Comparison of ENCODE assay signal across 22 mouse cellular contexts in the genomic region with DNA sequence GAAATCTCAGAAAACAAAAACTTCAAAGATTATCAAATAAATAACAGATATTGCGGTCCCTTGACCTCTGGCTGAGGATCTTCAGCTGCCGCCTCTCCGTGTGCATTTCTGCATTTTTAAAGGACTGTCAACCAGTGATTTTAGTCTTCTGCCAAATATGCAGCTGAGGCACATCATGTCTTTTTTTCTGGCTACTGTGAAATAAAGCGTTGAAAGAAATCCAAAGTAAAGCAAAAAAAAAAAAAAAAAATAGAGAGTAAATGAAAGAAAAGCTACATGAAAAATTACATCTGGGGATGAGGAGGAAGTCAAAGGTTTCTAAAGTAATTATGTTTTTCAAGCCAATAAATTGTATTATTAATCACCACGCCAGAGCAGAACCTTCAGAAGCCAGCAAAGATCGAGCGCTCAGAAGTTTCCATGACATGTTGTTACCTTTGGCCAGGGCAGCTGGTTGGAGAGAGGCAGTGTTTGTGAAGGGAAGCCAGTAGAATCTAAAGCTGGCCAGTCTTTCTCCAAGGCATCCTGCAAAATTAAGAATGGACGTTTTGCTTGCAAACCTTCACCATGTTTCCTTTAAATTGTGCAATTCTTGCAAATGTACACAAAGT.
DNase-seq lines count a peak whose midpoint lies in the region; ATAC-seq and TF ChIP-seq lines count a peak whose summit lies in the region.
"Had no signal": no experiment of that assay in that cellular context is flagged by ENCODE, and none has a peak within 500 bp of the region (broad histone marks: within the 10 kb centered on the region; RNA-seq: fewer than 3 reads in every experiment).

No protein-coding gene starts in this region.

- peak; percentile 34 for DNase-seq in lung, embryonic 14.5 days
- no peak for DNase-seq in lung, adult 18-20 months
- DNase-seq in kidney, postnatal 36 days: peak; percentile 4 to 5
- DNase-seq in thymus, postnatal 10 days (ENCODE audit: low spot score in 2 of 2): no peak
- no peak for DNase-seq in frontal cortex, postnatal 14 days (ENCODE audit: low spot score in 2 of 2)
- DNase-seq in forebrain, embryonic 10.5 days (ENCODE audit: extremely low spot score, low spot score): no peak
- DNase-seq: adrenal gland, adult 2 months; cerebellum, adult 11-12 months; cerebellum, postnatal 14 days; gastrocnemius, adult 2 months; heart, postnatal 14 days; left cerebral cortex, postnatal 4 days; lung, postnatal 4 days; right cerebral cortex, adult 18-20 months; right cerebral cortex, postnatal 4 days; thymus, postnatal 14 days had no signal

- no peak overlapping the region for H3K27ac ChIP-seq in lung, embryonic 14.5 days (ENCODE audit: low read depth)
- no peak overlapping the region for H3K27ac ChIP-seq in intestine, postnatal 0 days (ENCODE audit: low read depth, low read length)
- peak overlapping the region; percentile 49 for H3K27ac ChIP-seq in kidney, embryonic 15.5 days
- no peak overlapping the region for H3K27ac ChIP-seq in forebrain, embryonic 10.5 days
- H3K27ac ChIP-seq: gastrocnemius, adult 2 months; limb, embryonic 15.5 days; liver, embryonic 14.5 days; neural tube, embryonic 15.5 days had no signal

- WGBS in lung, embryonic 14.5 days: 29% methylated on average over 8 of the region's 8 CpGs
- WGBS in intestine, postnatal 0 days: 33% methylated on average over 8 of the region's 8 CpGs
- 52% methylated on average over 8 of the region's 8 CpGs for WGBS in kidney, embryonic 15.5 days
- WGBS in forebrain, embryonic 10.5 days: 78% methylated on average over 8 of the region's 8 CpGs

- H3K4me1 ChIP-seq in lung, embryonic 14.5 days (ENCODE audit: insufficient read depth): no peaks in the 10 kb centered on the region
- 0 out of 2 replicates have a peak, but pooled peaks cover 5% of the 10 kb centered on the region for H3K4me1 ChIP-seq in intestine, postnatal 0 days (replicated peaks; ENCODE audit: control insufficient read depth, insufficient read depth, low read length)
- H3K4me1 ChIP-seq in kidney, embryonic 15.5 days: no peaks in the 10 kb centered on the region
- H3K4me1 ChIP-seq in forebrain, embryonic 10.5 days: peaks cover 6% of the 10 kb centered on the region; the same call in 1 of the 2 replicates
- H3K4me1 ChIP-seq: limb, embryonic 15.5 days; neural tube, embryonic 15.5 days had no signal

- TF ChIP-seq CTCF in lung, embryonic 14.5 days (IDR thresholded peaks at IDR 0.05; ENCODE audit: low read depth): no peak
- TF ChIP-seq CTCF in intestine, postnatal 0 days (IDR thresholded peaks at IDR 0.05; ENCODE audit: low read depth): no peak

- no peaks in the 10 kb centered on the region for H3K9me3 ChIP-seq in lung, embryonic 14.5 days (ENCODE audit: low read depth, low read length)
- no peaks in the 10 kb centered on the region for H3K9me3 ChIP-seq in intestine, postnatal 0 days (ENCODE audit: control insufficient read depth)
- no peaks in the 10 kb centered on the region for H3K9me3 ChIP-seq in kidney, embryonic 15.5 days (replicated peaks)
- no peaks in the 10 kb centered on the region for H3K9me3 ChIP-seq in forebrain, embryonic 10.5 days
- H3K9me3 ChIP-seq: limb, embryonic 15.5 days; neural tube, embryonic 15.5 days had no signal

- H3K9ac ChIP-seq in lung, embryonic 14.5 days: no peak overlapping the region
- no peak overlapping the region for H3K9ac ChIP-seq in intestine, postnatal 0 days (ENCODE audit: low read depth, low read length)
- no peak overlapping the region for H3K9ac ChIP-seq in kidney, embryonic 15.5 days
- H3K9ac ChIP-seq: limb, embryonic 15.5 days; liver, embryonic 14.5 days; neural tube, embryonic 15.5 days had no signal

- no peak; the same call in 1 of the 2 replicates for ATAC-seq in lung, embryonic 14.5 days (ENCODE audit: insufficient read depth)
- ATAC-seq in intestine, postnatal 0 days: no peak
- peak; percentile 84 for ATAC-seq in kidney, embryonic 15.5 days (replicated peaks; ENCODE audit: low FRiP score)

- no peaks in the 10 kb centered on the region for H3K36me3 ChIP-seq in lung, embryonic 14.5 days (ENCODE audit: insufficient read depth)
- no peaks in the 10 kb centered on the region for H3K36me3 ChIP-seq in intestine, postnatal 0 days (ENCODE audit: control insufficient read depth, insufficient read depth)
- H3K36me3 ChIP-seq in kidney, embryonic 15.5 days: no peaks in the 10 kb centered on the region
- no peaks in the 10 kb centered on the region for H3K36me3 ChIP-seq in forebrain, embryonic 10.5 days (replicated peaks)
- H3K36me3 ChIP-seq: limb, embryonic 15.5 days; neural tube, embryonic 15.5 days had no signal

- H3K4me2 ChIP-seq in lung, embryonic 14.5 days: no peak overlapping the region
- H3K4me2 ChIP-seq in intestine, postnatal 0 days (replicated peaks; ENCODE audit: low read depth): peak overlapping the region; percentile 35; the same call in 1 of the 2 replicates
- no peak overlapping the region for H3K4me2 ChIP-seq in kidney, embryonic 15.5 days
- H3K4me2 ChIP-seq: heart, embryonic 11.5 days; limb, embryonic 15.5 days; neural tube, embryonic 15.5 days had no signal

- H3K4me3 ChIP-seq in lung, embryonic 14.5 days (ENCODE audit: low read depth, low read length): no peak overlapping the region
- no peak overlapping the region for H3K4me3 ChIP-seq in intestine, postnatal 0 days (ENCODE audit: low read depth, low read length)
- H3K4me3 ChIP-seq in kidney, embryonic 15.5 days (replicated peaks): no peak overlapping the region
- H3K4me3 ChIP-seq in forebrain, embryonic 10.5 days: no peak overlapping the region
- H3K4me3 ChIP-seq: gastrocnemius, adult 2 months; limb, embryonic 15.5 days; neural tube, embryonic 15.5 days had no signal

- no peaks in the 10 kb centered on the region for H3K27me3 ChIP-seq in lung, embryonic 14.5 days (ENCODE audit: insufficient read depth, low read length)
- H3K27me3 ChIP-seq in intestine, postnatal 0 days (replicated peaks; ENCODE audit: control insufficient read depth, insufficient read depth, low read length): no peaks in the 10 kb centered on the region
- no peaks in the 10 kb centered on the region for H3K27me3 ChIP-seq in kidney, embryonic 15.5 days
- no peaks in the 10 kb centered on the region for H3K27me3 ChIP-seq in forebrain, embryonic 10.5 days (ENCODE audit: poor library complexity, severe bottlenecking)
- H3K27me3 ChIP-seq: limb, embryonic 15.5 days; neural tube, embryonic 15.5 days had no signal

Comparison
In these comparisons a context has a peak if more than half of its experiments do, and no peak if none do; other contexts are left out.
1. DNase-seq: peak in lung, embryonic 14.5 days (single experiment) and kidney, postnatal 36 days (2 of 2); none in lung, adult 18-20 months (0 of 2), thymus, postnatal 10 days (0 of 2), frontal cortex, postnatal 14 days (0 of 2) and forebrain, embryonic 10.5 days (single experiment).